Mouse (Mus musculus): ENCODE results near the gene Txndc2. TPM values are rescaled to one million over a fixed set of nuclear protein-coding genes. Genes with fewer than 3 reads are reported as not detected.
"Not testable (repeated sequence)": the region's sequence is repeated elsewhere in the genome, so short reads cannot be mapped to it uniquely, and the experiment has no call there.

Gene Txndc2
- polyA plus RNA-seq, 1 experiment, result not detected

DNA sequence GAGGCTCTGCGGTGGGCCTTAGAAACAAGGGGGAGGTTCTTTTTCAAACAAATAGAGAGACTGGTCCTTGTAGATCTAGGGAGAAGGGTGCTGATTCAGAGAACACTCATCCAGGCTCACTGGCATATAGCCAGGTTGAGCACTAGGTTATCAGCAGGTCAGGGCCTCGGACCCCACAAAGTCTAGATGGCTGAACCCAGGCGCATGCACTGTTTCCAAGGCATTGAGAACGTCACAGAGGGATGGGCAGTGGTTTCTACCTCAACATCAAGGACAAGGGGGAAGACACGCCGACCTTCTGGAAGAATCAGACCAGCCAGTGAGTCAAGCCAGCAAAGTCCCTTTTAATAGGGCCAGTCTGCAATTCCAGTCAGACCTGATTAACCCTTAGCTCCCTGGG lies 5.3 kb upstream of the Txndc2 start:
- Histone ChIP-seq H3K4me3 (replicated peaks) (no peak overlapping the region), H3K27me3 (ENCODE audit: control insufficient read depth) (no peaks in the 10 kb centered on the region)

DNA sequence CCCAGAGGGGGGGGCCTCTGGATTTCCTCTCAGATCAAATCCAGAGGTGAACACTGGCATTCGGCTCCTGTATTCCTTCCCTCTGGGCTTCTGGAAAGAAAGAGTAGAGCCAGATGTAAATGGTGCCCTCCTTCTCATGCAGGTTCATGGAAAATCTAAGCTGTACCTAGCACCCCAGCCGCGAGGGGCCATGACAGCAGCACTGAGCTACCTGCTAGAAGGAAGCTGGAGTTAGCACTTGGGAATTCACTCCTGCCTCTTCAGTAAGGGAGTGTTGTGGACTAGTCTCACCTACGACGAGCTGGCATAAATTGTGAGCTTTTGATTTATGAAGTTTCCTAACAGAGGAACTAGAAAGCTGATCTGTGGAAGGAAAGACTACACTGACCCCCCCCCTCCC lies 1.6 kb upstream of the Txndc2 start:
- no peak overlapping the region for H3K4me3 ChIP-seq (replicated peaks)
- H3K36me3 ChIP-seq (ENCODE audit: control insufficient read depth), result no peaks in the 10 kb centered on the region
- TF ChIP-seq TAL1 (IDR thresholded peaks at IDR 0.05; ENCODE audit: low read length), result no peak
- TF ChIP-seq GATA1 (IDR thresholded peaks at IDR 0.05; ENCODE audit: low read length), result no peak
- no peaks in the 10 kb centered on the region for H3K9me3 ChIP-seq (ENCODE audit: control insufficient read depth, low read length)
- H3K4me1 ChIP-seq (ENCODE audit: control insufficient read depth), result no peaks in the 10 kb centered on the region
- no peaks in the 10 kb centered on the region for H3K27me3 ChIP-seq (ENCODE audit: control insufficient read depth)

More for the DNA sequence above, 5.3 kb upstream of the Txndc2 start:
- H3K9me3 ChIP-seq (ENCODE audit: control insufficient read depth, low read length), result no peaks in the 10 kb centered on the region
- H3K4me1 ChIP-seq (ENCODE audit: control insufficient read depth), result peaks cover 2% of the 10 kb centered on the region; the same call in 1 of the 2 replicates
- H3K36me3 ChIP-seq (ENCODE audit: control insufficient read depth), result no peaks in the 10 kb centered on the region
- TF ChIP-seq GATA1 (IDR thresholded peaks at IDR 0.05; ENCODE audit: low read length) (no peak), TAL1 (IDR thresholded peaks at IDR 0.05; ENCODE audit: low read length) (no peak)

DNA sequence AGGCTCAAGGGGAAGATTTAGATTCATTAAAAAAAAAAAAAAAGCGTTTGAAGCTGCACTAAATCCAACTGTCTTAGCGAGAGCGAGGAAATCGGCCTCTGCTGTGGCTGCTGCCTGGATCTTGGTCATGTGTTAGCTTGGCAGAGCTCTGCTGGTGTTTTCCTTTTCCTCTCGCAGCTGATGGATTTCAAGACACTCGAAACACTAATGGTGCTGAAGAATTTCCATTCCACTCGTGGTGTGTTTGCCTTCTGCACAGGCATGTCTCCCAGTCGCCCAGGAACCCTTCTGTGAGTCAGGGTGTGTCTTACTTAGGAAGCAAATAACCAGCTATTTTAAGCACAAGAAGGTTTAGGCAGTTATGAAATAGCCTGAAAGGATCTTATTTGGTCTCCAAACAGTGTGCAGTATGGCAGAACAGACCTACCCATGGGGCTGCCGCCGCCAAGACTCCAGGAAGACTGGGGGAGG lies 1.1 kb upstream of the Txndc2 start:
- H3K36me3 ChIP-seq (ENCODE audit: control insufficient read depth), result no peaks in the 10 kb centered on the region
- H3K4me3 ChIP-seq (replicated peaks), result no peak overlapping the region
- H3K9me3 ChIP-seq (ENCODE audit: control insufficient read depth, low read length), result no peaks in the 10 kb centered on the region
- H3K27me3 ChIP-seq (ENCODE audit: control insufficient read depth), result no peaks in the 10 kb centered on the region
- H3K4me1 ChIP-seq (ENCODE audit: control insufficient read depth), result no peaks in the 10 kb centered on the region
- TF ChIP-seq TAL1 (IDR thresholded peaks at IDR 0.05; ENCODE audit: low read length) (no peak), GATA1 (IDR thresholded peaks at IDR 0.05; ENCODE audit: low read length) (no peak)

DNA sequence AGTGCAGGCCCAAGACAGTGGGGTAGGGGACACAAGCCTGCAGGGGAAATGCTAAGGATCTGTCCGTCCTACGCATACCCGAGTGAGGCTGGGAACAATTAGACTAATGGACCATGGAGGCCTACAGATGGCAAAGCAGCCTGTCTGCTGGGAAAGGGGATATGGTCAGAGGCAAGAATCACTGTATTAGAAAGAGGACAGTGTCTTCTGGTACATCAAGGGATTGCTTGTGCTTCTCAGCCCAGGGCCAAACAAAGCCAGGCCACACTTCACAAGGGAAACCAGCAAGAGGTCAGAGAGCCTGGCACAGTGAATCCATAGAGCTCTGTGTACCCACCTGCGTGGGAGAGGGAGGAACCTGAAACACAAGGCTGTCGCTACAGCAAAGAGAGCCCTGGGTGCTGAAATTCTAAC lies 617 bp upstream of the Txndc2 start:
- TF ChIP-seq GATA1 (IDR thresholded peaks at IDR 0.05; ENCODE audit: low read length) (no peak), TAL1 (IDR thresholded peaks at IDR 0.05; ENCODE audit: low read length) (no peak)

DNA sequence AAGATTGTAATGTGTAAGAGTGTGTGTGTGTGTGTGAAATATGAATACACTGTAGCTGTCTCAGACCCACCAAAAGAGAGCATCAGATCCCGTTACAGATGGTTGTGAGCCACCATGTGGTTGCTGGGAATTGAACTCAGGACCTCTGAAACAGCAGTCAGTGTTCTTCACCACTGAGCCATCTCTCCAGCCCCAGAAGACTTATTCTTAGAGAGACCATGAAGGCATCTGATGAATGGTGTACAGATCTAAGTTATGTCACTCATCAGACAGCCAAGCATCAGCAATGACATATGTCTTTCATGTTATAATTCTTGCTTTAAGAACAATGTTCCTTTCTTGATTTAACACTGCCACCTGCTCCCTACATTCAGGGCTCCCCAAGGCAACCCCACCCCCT lies 2.8 kb downstream of the Txndc2 start:
- no peak overlapping the region for H3K4me3 ChIP-seq (replicated peaks)
- H3K4me1 ChIP-seq (ENCODE audit: control insufficient read depth), result no peaks in the 10 kb centered on the region
- H3K27me3 ChIP-seq (ENCODE audit: control insufficient read depth), result peaks cover 4% of the 10 kb centered on the region; the same call in 1 of the 2 replicates
- no peaks in the 10 kb centered on the region for H3K36me3 ChIP-seq (ENCODE audit: control insufficient read depth)
- TF ChIP-seq GATA1 (IDR thresholded peaks at IDR 0.05; ENCODE audit: low read length), result no peak
- TF ChIP-seq TAL1 (IDR thresholded peaks at IDR 0.05; ENCODE audit: low read length), result no peak
- no peaks in the 10 kb centered on the region for H3K9me3 ChIP-seq (ENCODE audit: control insufficient read depth, low read length)

More for the DNA sequence above, 617 bp upstream of the Txndc2 start:
- no peaks in the 10 kb centered on the region for H3K27me3 ChIP-seq (ENCODE audit: control insufficient read depth)
- no peaks in the 10 kb centered on the region for H3K36me3 ChIP-seq (ENCODE audit: control insufficient read depth)
- no peak overlapping the region for H3K4me3 ChIP-seq (replicated peaks)
- no peaks in the 10 kb centered on the region for H3K9me3 ChIP-seq (ENCODE audit: control insufficient read depth, low read length)
- H3K4me1 ChIP-seq (ENCODE audit: control insufficient read depth), result no peaks in the 10 kb centered on the region

DNA sequence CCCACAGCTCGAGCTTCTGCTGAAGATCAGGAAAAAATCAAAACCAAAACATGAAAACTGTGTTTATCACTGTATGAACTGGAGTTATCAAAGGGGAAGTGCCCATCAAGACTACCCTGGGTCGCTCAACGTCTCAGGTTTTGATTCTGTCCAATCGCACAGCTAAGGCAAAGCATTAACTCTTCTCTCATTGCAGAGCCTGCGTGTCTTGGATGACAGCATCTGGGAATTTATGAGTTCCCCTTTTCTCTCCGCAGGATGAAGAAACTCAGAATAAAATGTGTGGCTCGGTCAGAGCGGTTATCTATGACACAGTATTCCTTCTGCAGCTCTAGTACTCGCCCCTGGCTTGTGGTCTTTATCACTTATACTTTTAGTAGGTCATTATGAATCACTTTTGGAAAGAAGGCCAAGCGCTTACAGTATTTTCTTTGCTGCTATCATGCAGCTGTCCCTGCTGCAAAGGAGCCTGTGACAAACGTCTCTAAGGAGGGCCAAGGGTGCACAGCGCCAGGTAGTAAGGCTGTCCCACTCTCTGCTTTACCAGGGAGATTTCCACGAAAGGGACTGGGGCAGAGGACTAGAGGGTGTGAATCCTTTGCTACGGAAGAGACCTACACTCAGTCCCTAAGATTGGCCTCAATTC lies 6.1 kb downstream of the Txndc2 start:
- H3K36me3 ChIP-seq (ENCODE audit: control insufficient read depth), result no peaks in the 10 kb centered on the region
- H3K4me3 ChIP-seq (replicated peaks), result no peak overlapping the region
- no peaks in the 10 kb centered on the region for H3K4me1 ChIP-seq (ENCODE audit: control insufficient read depth)
- no peaks in the 10 kb centered on the region for H3K9me3 ChIP-seq (ENCODE audit: control insufficient read depth, low read length)
- H3K27me3 ChIP-seq (ENCODE audit: control insufficient read depth), result peaks cover 4% of the 10 kb centered on the region; the same call in 1 of the 2 replicates
- TF ChIP-seq TAL1 (IDR thresholded peaks at IDR 0.05; ENCODE audit: low read length) (no peak), GATA1 (IDR thresholded peaks at IDR 0.05; ENCODE audit: low read length) (no peak)

DNA sequence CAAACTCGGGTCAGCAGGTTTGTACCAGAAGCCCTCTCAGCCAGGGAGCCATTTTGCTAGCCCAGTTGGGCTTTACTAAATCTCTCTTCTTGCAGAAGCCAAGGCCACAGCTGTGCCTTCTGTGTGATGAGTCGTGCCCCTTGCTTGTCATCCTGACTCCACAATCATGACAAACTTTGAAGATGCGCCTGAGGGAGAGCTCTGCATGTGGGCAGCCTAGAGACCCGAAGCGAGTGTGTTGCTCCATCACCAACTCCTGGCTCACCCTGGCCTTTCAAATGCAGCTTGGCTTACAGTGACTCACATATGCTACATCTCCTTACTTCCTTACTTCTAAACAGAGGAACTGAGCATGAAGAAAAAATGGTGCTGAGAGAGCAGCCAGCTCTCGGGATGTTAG lies 12.0 kb downstream of the Txndc2 start:
- no peaks in the 10 kb centered on the region for H3K36me3 ChIP-seq (ENCODE audit: control insufficient read depth)
- H3K4me1 ChIP-seq (ENCODE audit: control insufficient read depth), result no peaks in the 10 kb centered on the region
- TF ChIP-seq TAL1 (IDR thresholded peaks at IDR 0.05; ENCODE audit: low read length) (no peak), GATA1 (IDR thresholded peaks at IDR 0.05; ENCODE audit: low read length) (no peak)
- no peaks in the 10 kb centered on the region for H3K9me3 ChIP-seq (ENCODE audit: control insufficient read depth, low read length)
- H3K4me3 ChIP-seq (replicated peaks), result no peak overlapping the region
- 0 out of 2 replicates have a peak, but pooled peaks cover 2% of the 10 kb centered on the region for H3K27me3 ChIP-seq (ENCODE audit: control insufficient read depth)

DNA sequence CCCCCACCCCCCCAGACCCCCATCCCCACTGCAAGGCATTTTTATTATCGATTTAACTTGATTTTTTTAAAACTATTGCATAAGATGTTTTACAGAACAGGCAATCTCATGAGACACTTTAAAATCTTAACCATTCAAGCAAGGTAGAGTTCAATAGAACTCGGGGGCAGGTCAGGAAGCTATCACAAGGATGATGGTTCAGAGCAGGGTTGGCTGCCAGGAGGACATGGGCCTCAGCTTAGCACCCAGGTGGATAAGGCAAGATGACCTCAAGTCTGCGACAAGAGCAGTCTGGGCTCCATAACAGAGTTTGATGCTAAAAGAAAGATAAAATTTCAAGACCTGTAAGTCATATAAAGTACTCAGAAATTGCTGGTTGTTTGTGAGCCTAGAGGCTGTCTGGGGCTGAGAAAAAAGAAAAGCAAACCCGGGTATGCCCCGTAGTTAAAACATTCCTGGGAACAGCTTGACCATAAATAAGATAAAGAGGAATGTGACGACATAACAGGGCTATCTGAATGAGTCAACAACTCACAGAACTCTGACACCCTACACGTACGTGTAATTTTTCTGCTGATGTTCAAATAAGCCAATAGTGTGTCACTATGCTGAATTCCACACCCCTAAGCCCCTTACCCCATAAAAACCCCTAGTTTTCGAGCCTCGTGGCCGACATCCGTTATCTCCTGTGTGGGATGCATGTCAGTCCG lies 13.0 kb downstream of the Txndc2 start:
- not testable (repeated sequence) for H3K4me1 ChIP-seq (ENCODE audit: control insufficient read depth); H3K4me3 ChIP-seq (replicated peaks); H3K36me3 ChIP-seq (ENCODE audit: control insufficient read depth); H3K9me3 ChIP-seq (ENCODE audit: control insufficient read depth, low read length); H3K27me3 ChIP-seq (ENCODE audit: control insufficient read depth)

DNA sequence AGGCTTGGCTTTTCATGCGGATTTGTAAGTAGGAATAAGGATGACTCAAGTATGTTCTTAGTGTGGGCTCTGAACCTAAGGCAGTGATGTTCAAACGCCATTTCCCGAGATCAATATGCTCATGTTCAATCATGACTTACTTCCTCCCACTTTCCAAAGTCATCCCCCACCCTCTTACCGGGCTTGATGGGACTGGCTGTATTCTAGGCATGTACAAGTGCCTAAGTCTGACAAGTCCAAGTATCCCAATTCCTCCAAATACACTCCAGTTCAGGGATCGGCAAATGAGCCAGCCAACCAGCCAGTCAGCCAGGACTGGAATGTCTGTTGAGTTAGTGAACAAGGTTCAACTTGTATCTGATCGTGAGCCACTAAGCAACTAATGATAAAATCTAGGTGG lies 15.7 kb downstream of the Txndc2 start:
- TF ChIP-seq TAL1 (IDR thresholded peaks at IDR 0.05; ENCODE audit: low read length) (no peak), GATA1 (IDR thresholded peaks at IDR 0.05; ENCODE audit: low read length) (no peak)
- Histone ChIP-seq H3K27me3 (ENCODE audit: control insufficient read depth) (no peaks in the 10 kb centered on the region), H3K4me3 (replicated peaks) (no peak overlapping the region), H3K9me3 (ENCODE audit: control insufficient read depth, low read length) (peaks cover 4% of the 10 kb centered on the region), H3K36me3 (ENCODE audit: control insufficient read depth) (no peaks in the 10 kb centered on the region), H3K4me1 (ENCODE audit: control insufficient read depth) (no peaks in the 10 kb centered on the region)

Measured in erythroblast, embryonic 14.5 days (primary cell).